30 mouse cellular contexts compared by ENCODE assay signal in the genomic region with DNA sequence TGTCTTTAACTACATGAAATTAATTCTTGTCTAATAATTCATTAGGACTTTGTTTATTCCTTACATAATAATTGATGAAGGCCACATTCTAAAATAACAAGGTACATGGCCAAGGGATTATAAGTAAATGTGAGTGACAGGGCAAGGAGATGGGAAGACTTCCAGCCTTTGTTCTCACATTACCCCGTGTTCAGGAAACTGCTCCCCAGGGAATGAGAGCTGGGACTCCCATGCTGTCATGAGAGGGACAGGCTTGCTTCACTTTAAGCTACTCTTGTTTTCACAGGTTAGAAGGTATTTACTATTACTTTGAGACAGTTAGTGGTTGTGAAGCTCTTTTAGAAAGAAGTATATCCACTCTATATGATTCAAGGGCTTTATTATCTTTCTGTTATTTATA. TPM values are rescaled to one million over a fixed set of nuclear protein-coding genes. Genes with fewer than 3 reads are reported as not detected.
A peak's percentile ranks its signal among the peaks of the same experiment; 100 is the strongest.
DNase-seq lines count a peak whose midpoint lies in the region; ATAC-seq and TF ChIP-seq lines count a peak whose summit lies in the region.
"Had no signal": no experiment of that assay in that cellular context is flagged by ENCODE, and none has a peak within 500 bp of the region (broad histone marks: within the 10 kb centered on the region; RNA-seq: fewer than 3 reads in every experiment).

No protein-coding gene starts in this region.

- H3K4me1 ChIP-seq in kidney, adult 2 months (ENCODE audit: control insufficient read depth, insufficient read depth, low read length) = no peaks in the 10 kb centered on the region
- H3K4me1 ChIP-seq in kidney, embryonic 16.5 days (ENCODE audit: insufficient read depth, low read length) = no peaks in the 10 kb centered on the region
- H3K4me1 ChIP-seq: embryonic facial prominence, embryonic 12.5 days; forebrain, embryonic 10.5 days; limb, embryonic 10.5 days; limb, embryonic 15.5 days; liver, embryonic 13.5 days; midbrain, embryonic 15.5 days; neural tube, embryonic 15.5 days had no signal

- 14% methylated on average over 1 of the region's 1 CpGs for WGBS in kidney, adult 2 months
- WGBS in kidney, embryonic 16.5 days = 21% methylated on average over 1 of the region's 1 CpGs

- H3K36me3 ChIP-seq in kidney, adult 2 months (ENCODE audit: control insufficient read depth, insufficient read depth, low read length) = no peaks in the 10 kb centered on the region
- H3K36me3 ChIP-seq in kidney, embryonic 16.5 days (ENCODE audit: insufficient read depth, low read length) = no peaks in the 10 kb centered on the region
- H3K36me3 ChIP-seq: embryonic facial prominence, embryonic 12.5 days; forebrain, embryonic 10.5 days; G1E; limb, embryonic 10.5 days; limb, embryonic 15.5 days; liver, embryonic 13.5 days; midbrain, embryonic 15.5 days; neural tube, embryonic 15.5 days had no signal

- no peak overlapping the region for H3K4me2 ChIP-seq in kidney, embryonic 16.5 days (replicated peaks; ENCODE audit: low read depth, low read length)
- H3K4me2 ChIP-seq: embryonic facial prominence, embryonic 12.5 days; limb, embryonic 15.5 days; liver, embryonic 13.5 days; midbrain, embryonic 15.5 days; neural tube, embryonic 15.5 days had no signal

- H3K27ac ChIP-seq in gastrocnemius, adult 2 months = peak overlapping the region; percentile 64
- no peak overlapping the region for H3K27ac ChIP-seq in kidney, adult 2 months (ENCODE audit: insufficient read depth, low read depth, low read length)
- H3K27ac ChIP-seq in kidney, embryonic 16.5 days (ENCODE audit: low read length) = no peak overlapping the region
- H3K27ac ChIP-seq: embryonic facial prominence, embryonic 12.5 days; forebrain, embryonic 10.5 days; limb, embryonic 10.5 days; limb, embryonic 15.5 days; liver, embryonic 13.5 days; macrophage; midbrain, embryonic 15.5 days; neural tube, embryonic 15.5 days; stomach, postnatal 0 days had no signal

- no peak overlapping the region for H3K9ac ChIP-seq in kidney, embryonic 16.5 days (replicated peaks; ENCODE audit: low read length)
- H3K9ac ChIP-seq: embryonic facial prominence, embryonic 12.5 days; limb, embryonic 15.5 days; liver, embryonic 13.5 days; midbrain, embryonic 15.5 days; neural tube, embryonic 15.5 days had no signal

- H3K27me3 ChIP-seq in kidney, adult 2 months (replicated peaks; ENCODE audit: control insufficient read depth, insufficient read depth, low read length) = no peaks in the 10 kb centered on the region
- no peaks in the 10 kb centered on the region for H3K27me3 ChIP-seq in kidney, embryonic 16.5 days (ENCODE audit: insufficient read depth, low read length)
- H3K27me3 ChIP-seq: embryonic facial prominence, embryonic 12.5 days; limb, embryonic 15.5 days; liver, embryonic 13.5 days; midbrain, embryonic 15.5 days; neural tube, embryonic 15.5 days had no signal

- no peak for ATAC-seq in kidney, embryonic 16.5 days (ENCODE audit: low FRiP score, low TSS enrichment)
- ATAC-seq: forebrain, embryonic 16.5 days; hindbrain, embryonic 16.5 days; lung, postnatal 0 days; midbrain, embryonic 15.5 days had no signal

- no peak for TF ChIP-seq POLR2A in kidney, adult 2 months (IDR thresholded peaks at IDR 0.05; ENCODE audit: low read depth, low read length)

- no peak overlapping the region for H3K4me3 ChIP-seq in gastrocnemius, adult 2 months
- H3K4me3 ChIP-seq in kidney, adult 2 months (ENCODE audit: insufficient read depth, low read depth, low read length) = no peak overlapping the region
- H3K4me3 ChIP-seq in kidney, embryonic 16.5 days (ENCODE audit: low read length) = no peak overlapping the region
- H3K4me3 ChIP-seq: embryonic facial prominence, embryonic 12.5 days; forebrain, embryonic 10.5 days; limb, embryonic 10.5 days; limb, embryonic 15.5 days; liver, embryonic 13.5 days; midbrain, embryonic 15.5 days; neural tube, embryonic 15.5 days had no signal

- DNase-seq in gastrocnemius, adult 2 months = no peak
- DNase-seq in gastrocnemius, adult 18-20 months (ENCODE audit: low spot score) = no peak
- peak; percentile 52 for DNase-seq in kidney, adult 2 months
- DNase-seq in fat pad, adult 2 months (ENCODE audit: extremely low read depth, low read depth, low spot score) = peak; percentile 33
- DNase-seq in heart, postnatal 14 days = peak; percentile 13 to 28
- no peak for DNase-seq in lung, postnatal 25 days (ENCODE audit: low spot score)
- DNase-seq in thymus, postnatal 25 days = no peak
- DNase-seq: adrenal gland, postnatal 10 days; cerebellum, adult 11 months; cerebellum, adult 9-10 months; embryo, embryonic 11 days; gastrocnemius, postnatal 10 days; layer of hippocampus, adult 9-11 months; liver, embryonic 13.5 days; lung, adult 18-20 months; thymus, adult 18-20 months; thymus, postnatal 36 days had no signal

- H3K9me3 ChIP-seq in kidney, embryonic 16.5 days (ENCODE audit: low read length) = peaks cover 3% of the 10 kb centered on the region
- H3K9me3 ChIP-seq: embryonic facial prominence, embryonic 12.5 days; forebrain, embryonic 10.5 days; G1E; limb, embryonic 10.5 days; limb, embryonic 15.5 days; liver, embryonic 13.5 days; midbrain, embryonic 15.5 days; neural tube, embryonic 15.5 days had no signal

- no peak for TF ChIP-seq CTCF in gastrocnemius, adult 2 months (IDR thresholded peaks at IDR 0.05)
- no peak for TF ChIP-seq CTCF in kidney, adult 2 months (conservative IDR thresholded peaks at IDR 0.05; ENCODE audit: insufficient read depth, insufficient read length, low read depth, low read length)

- intact Hi-C loops in gastrocnemius, adult 2 months (cut with DNase I) = no loop called here
- intact Hi-C loops in heart, postnatal 14 days (cut with DNase I) = no loop called here

RNA-seq across cellular contexts. Expression of a gene that starts 55.8 kb away (rescaled TPM):
- total RNA-seq in gastrocnemius, adult 2 months (2021) = 1 to 10 TPM; 1.2 to 1.9 TPM
- total RNA-seq in gastrocnemius, adult 18-20 months (2021) = under 1 TPM; 0.46 to 0.66 TPM
- 5.6 and 5.7 TPM in 2 replicates for polyA plus RNA-seq in kidney, adult 2 months (2012; rRNA removed)
- 5.2 and 5.4 TPM in 2 replicates for polyA plus RNA-seq in kidney, embryonic 16.5 days (2015; fragmentation: Nextera tagmentation; extraction: Ambion mirVana)
- 1 to 10 TPM; 2.8 to 3.0 TPM for total RNA-seq in heart, postnatal 14 days (2021)

Comparison
In these comparisons a context has a peak if more than half of its experiments do, and no peak if none do; other contexts are left out.
1. DNase-seq: peak in kidney, adult 2 months (single experiment), fat pad, adult 2 months (single experiment) and heart, postnatal 14 days (2 of 2); none in gastrocnemius, adult 2 months (single experiment), gastrocnemius, adult 18-20 months (single experiment), lung, postnatal 25 days (single experiment) and thymus, postnatal 25 days (single experiment).